Mouse (Mus musculus) bone marrow macrophage, adult 2 months (primary cell): ENCODE results near the gene Ak8.

Experiments used
- CTCF ChIP-seq: IDR thresholded peaks from 2 replicates; pipeline ENCODE4 v1.5.1; 2012; ENCODE audit warnings: low read depth, mild to moderate bottlenecking, low read length, moderate library complexity
- POLR2A ChIP-seq: IDR thresholded peaks from 2 replicates; pipeline ENCODE4 v1.6.1; 2012; ENCODE audit warnings: mild to moderate bottlenecking, low read depth, low read length, borderline replicate concordance

- TF ChIP-seq POLR2A (no peak), CTCF (no peak)
Measured at GRCm38 (mm10) chr2:28746682-28747332, 46.8 kb downstream of the Ak8 start.
